Mouse (Mus musculus): ENCODE results near the gene Apom. TPM values are rescaled to one million over a fixed set of nuclear protein-coding genes. Genes with fewer than 3 reads are reported as not detected.

Gene Apom
- polyA plus RNA-seq, 1 experiment from 2014 or later = 0.88 TPM

DNA sequence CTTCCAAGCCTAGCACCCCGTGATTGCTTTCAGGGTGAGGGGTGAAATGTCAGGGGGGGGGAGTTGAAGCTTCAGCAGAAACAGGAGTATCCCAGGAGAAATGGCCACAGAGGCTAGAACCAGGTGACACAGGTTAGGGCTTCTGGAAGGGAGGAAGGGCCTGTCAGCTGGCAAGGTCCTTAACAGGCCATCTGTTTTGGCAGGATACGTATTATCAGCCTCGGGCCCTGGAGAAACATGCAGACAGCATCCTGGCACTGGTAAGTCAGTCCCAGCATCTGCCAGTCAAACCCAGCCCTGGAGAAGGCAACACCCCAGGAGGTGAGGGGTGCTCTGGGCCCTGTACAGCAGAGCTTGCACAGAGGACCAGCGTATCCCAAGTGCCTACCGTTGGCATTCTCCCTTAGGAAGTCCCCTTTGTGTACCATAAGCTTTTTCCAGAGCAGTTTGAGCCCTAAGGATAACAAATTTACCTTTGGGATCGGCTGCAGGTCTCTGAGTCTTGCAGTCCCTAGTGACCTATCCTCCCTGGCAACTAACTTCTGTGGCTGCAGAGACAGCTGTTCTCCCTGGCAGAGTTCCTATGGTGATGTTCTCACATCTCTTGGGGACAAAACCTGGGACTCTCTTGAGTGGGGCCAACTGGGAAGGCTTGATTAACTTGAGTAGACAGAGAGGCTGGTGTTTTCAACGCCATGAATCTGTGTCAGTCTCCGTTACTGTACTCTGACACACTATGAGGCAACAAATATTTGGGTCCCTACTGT lies 41.5 kb downstream of the Apom start:
- no peak overlapping the region for H3K27ac ChIP-seq (ENCODE audit: low read depth, low read length)
- WGBS = 80% methylated on average over 8 of the region's 8 CpGs
- H3K27me3 ChIP-seq (ENCODE audit: control insufficient read depth, insufficient read depth, low read length) = no peaks in the 10 kb centered on the region

DNA sequence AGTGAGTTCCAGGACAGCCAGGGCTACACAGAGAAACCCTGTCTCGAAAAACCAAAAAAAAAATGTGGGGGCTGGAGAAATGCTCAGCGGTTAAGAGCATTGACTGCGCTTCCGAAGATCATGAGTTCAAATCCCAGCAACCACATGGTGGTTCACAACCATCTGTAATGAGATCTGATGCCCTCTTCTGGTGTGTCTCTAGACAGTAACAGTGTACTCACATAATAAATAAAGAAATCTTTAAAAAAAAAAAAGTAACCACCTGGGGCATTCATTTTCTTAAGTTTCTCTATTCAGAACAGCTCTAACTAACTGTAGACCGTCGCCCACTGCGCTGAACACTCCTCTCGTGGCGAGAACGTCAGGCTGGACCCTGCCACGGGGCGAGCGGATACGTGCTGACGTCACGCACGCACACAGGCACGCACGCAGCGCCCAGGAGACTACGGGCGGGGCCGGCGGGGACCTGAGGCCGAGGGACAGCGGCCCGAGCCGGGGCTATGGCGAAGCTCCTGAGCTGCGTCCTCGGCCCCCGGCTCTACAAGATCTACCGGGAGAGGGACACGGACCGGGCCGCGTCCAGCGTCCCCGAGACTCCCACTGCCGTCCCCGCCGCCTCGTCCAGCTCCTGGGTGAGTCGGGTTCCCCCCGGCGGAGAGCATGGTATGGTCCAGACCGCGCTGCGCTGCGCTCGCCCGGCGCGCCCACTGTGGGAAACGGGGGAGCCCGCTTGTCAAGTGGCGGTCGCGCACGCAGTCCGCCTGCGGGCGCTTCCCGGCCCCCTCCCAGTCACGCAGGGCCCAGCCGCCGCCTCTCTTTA lies 42.8 kb downstream of the Apom start, which contains the start of gene Abhd16a:
Gene Abhd16a (plus strand): TSS at position 439 of the 820 bp plus-strand sequence.
- WGBS = 3% methylated on average over 63 of the region's 67 CpGs
- Histone ChIP-seq H3K4me2 (ENCODE audit: low read depth, low read length, severe bottlenecking) (peak within 1 kb of the TSS; percentile 67), H3K4me3 (ENCODE audit: low read depth, low read length) (peak within 1 kb of the TSS; percentile 60)

More for the DNA sequence above, 41.5 kb downstream of the Apom start:
- Histone ChIP-seq H3K9me3 (ENCODE audit: control insufficient read depth, low read length) (no peaks in the 10 kb centered on the region), H3K9ac (ENCODE audit: low read length) (peak overlapping the region; percentile 90), H3K4me2 (ENCODE audit: low read depth, low read length, severe bottlenecking) (peak overlapping the region; percentile 67), H3K36me3 (ENCODE audit: control insufficient read depth, insufficient read depth, low read length) (no peaks in the 10 kb centered on the region; the same call in 1 of the 2 replicates), H3K4me3 (ENCODE audit: low read depth, low read length) (peak overlapping the region; percentile 60), H3K4me1 (replicated peaks; ENCODE audit: control insufficient read depth, insufficient read depth, low read length) (peaks cover 6% of the 10 kb centered on the region; the same call in 1 of the 2 replicates)
- no peak for DNase-seq (ENCODE audit: low spot score)
- ATAC-seq (replicated peaks; ENCODE audit: low FRiP score) = no peak

DNA sequence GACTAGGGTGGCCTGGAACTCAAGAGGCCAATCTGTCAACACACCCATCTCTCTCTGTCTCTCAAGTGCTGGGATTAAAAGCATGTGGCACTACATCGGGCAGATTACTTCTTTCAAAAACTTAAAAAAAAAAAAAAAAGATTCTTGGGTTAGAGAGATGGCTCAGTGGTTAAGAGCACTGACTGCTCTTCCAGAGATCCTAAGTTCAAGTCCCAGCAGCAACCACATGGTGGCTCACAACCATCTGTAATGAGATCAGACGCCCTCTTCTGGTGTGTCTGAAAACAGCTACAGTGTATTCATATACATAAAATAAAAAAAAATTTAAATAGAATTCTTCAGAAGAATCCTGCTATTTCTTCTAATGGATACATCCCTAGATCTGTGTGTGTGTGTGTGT lies 43.7 kb downstream of the Apom start:
- H3K9me3 ChIP-seq (ENCODE audit: control insufficient read depth, low read length) = no peaks in the 10 kb centered on the region

More for the DNA sequence above, 42.8 kb downstream of the Apom start, which contains the start of gene Abhd16a:
- Histone ChIP-seq H3K4me1 (replicated peaks; ENCODE audit: control insufficient read depth, insufficient read depth, low read length) (peaks cover 6% of the 10 kb centered on the region; the same call in 1 of the 2 replicates), H3K9ac (ENCODE audit: low read length) (peak within 1 kb of the TSS; percentile 90), H3K9me3 (ENCODE audit: control insufficient read depth, low read length) (no peaks in the 10 kb centered on the region), H3K36me3 (ENCODE audit: control insufficient read depth, insufficient read depth, low read length) (no peaks in the 10 kb centered on the region; the same call in 1 of the 2 replicates), H3K27ac (ENCODE audit: low read depth, low read length) (peak within 1 kb of the TSS; percentile 93), H3K27me3 (ENCODE audit: control insufficient read depth, insufficient read depth, low read length) (no peaks in the 10 kb centered on the region)
- DNase-seq (ENCODE audit: low spot score) = peak; percentile 96
- ATAC-seq (replicated peaks; ENCODE audit: low FRiP score) = peak; percentile 98

GRCm38 (mm10) chr17:35085208-35085865 lies 46.5 kb downstream of the Apom start, which contains the start of gene Ly6g6f:
Gene Ly6g6f (minus strand): TSS chr17:35085610.
- DNase-seq (ENCODE audit: low spot score) = no peak
- H3K4me1 ChIP-seq (replicated peaks; ENCODE audit: control insufficient read depth, insufficient read depth, low read length) = peaks cover 5% of the 10 kb centered on the region; the same call in 1 of the 2 replicates
- H3K27me3 ChIP-seq (ENCODE audit: control insufficient read depth, insufficient read depth, low read length) = no peaks in the 10 kb centered on the region
- no peaks in the 10 kb centered on the region for H3K36me3 ChIP-seq (ENCODE audit: control insufficient read depth, insufficient read depth, low read length)
- WGBS = 81% methylated on average over 7 of the region's 7 CpGs
- H3K9ac ChIP-seq (ENCODE audit: low read length) = no peak within 1 kb of the TSS
- no peak within 1 kb of the TSS for H3K4me2 ChIP-seq (ENCODE audit: low read depth, low read length, severe bottlenecking)
- H3K4me3 ChIP-seq (ENCODE audit: low read depth, low read length) = no peak within 1 kb of the TSS
- H3K9me3 ChIP-seq (ENCODE audit: control insufficient read depth, low read length) = no peaks in the 10 kb centered on the region
- no peak for ATAC-seq (replicated peaks; ENCODE audit: low FRiP score)
- no peak within 1 kb of the TSS for H3K27ac ChIP-seq (ENCODE audit: low read depth, low read length)

More for the DNA sequence above, 43.7 kb downstream of the Apom start:
- Histone ChIP-seq H3K4me1 (replicated peaks; ENCODE audit: control insufficient read depth, insufficient read depth, low read length) (peaks cover 6% of the 10 kb centered on the region; the same call in 1 of the 2 replicates), H3K27me3 (ENCODE audit: control insufficient read depth, insufficient read depth, low read length) (no peaks in the 10 kb centered on the region), H3K9ac (ENCODE audit: low read length) (no peak overlapping the region), H3K27ac (ENCODE audit: low read depth, low read length) (no peak overlapping the region), H3K4me2 (ENCODE audit: low read depth, low read length, severe bottlenecking) (no peak overlapping the region), H3K4me3 (ENCODE audit: low read depth, low read length) (no peak overlapping the region), H3K36me3 (ENCODE audit: control insufficient read depth, insufficient read depth, low read length) (no peaks in the 10 kb centered on the region; the same call in 1 of the 2 replicates)
- DNase-seq (ENCODE audit: low spot score) (no peak), ATAC-seq (replicated peaks; ENCODE audit: low FRiP score) (no peak)
- WGBS = 48% methylated on average over 2 of the region's 2 CpGs

DNA sequence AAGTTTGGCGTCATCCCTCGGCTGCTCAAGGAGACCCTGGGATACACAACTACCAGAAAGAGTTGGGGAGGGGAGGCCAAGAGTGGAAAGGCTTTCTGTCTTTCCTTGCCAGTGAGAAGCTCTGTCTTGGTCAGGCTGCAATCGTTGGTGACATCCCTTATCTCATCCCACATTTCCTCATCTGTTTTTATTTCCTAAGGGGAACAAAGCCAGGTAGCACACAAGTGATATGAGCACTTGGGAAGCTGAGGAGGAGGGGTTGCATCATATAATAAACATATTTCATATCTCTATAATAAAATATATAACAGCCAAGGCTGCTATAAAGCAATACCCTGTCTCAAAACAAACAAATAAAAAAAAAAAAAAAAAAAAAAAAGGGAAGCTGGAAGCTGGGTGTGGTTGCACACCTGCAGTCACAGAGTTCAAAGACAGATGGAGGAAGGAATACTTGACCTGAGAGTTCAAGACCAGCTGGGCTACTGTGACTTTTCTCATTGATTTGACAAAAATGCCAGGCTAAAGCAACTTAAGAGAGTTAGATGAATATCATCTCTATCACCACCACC lies 47.8 kb downstream of the Apom start:
- Histone ChIP-seq H3K4me2 (ENCODE audit: low read depth, low read length, severe bottlenecking) (no peak overlapping the region), H3K4me1 (replicated peaks; ENCODE audit: control insufficient read depth, insufficient read depth, low read length) (no peaks in the 10 kb centered on the region), H3K27me3 (ENCODE audit: control insufficient read depth, insufficient read depth, low read length) (no peaks in the 10 kb centered on the region), H3K36me3 (ENCODE audit: control insufficient read depth, insufficient read depth, low read length) (no peaks in the 10 kb centered on the region), H3K27ac (ENCODE audit: low read depth, low read length) (no peak overlapping the region), H3K4me3 (ENCODE audit: low read depth, low read length) (no peak overlapping the region), H3K9ac (ENCODE audit: low read length) (no peak overlapping the region), H3K9me3 (ENCODE audit: control insufficient read depth, low read length) (no peaks in the 10 kb centered on the region)
- WGBS = 90% methylated on average over 3 of the region's 3 CpGs
- ATAC-seq (replicated peaks; ENCODE audit: low FRiP score) = no peak
- DNase-seq (ENCODE audit: low spot score) = no peak

GRCm38 (mm10) chr17:35082841-35083576 lies 48.8 kb downstream of the Apom start:
- DNase-seq (ENCODE audit: low spot score) = no peak
- no peak overlapping the region for H3K4me2 ChIP-seq (ENCODE audit: low read depth, low read length, severe bottlenecking)
- H3K4me3 ChIP-seq (ENCODE audit: low read depth, low read length) = no peak overlapping the region
- H3K9me3 ChIP-seq (ENCODE audit: control insufficient read depth, low read length) = no peaks in the 10 kb centered on the region
- no peak for ATAC-seq (replicated peaks; ENCODE audit: low FRiP score)
- no peak overlapping the region for H3K9ac ChIP-seq (ENCODE audit: low read length)
- no peaks in the 10 kb centered on the region for H3K4me1 ChIP-seq (replicated peaks; ENCODE audit: control insufficient read depth, insufficient read depth, low read length)
- 86% methylated on average over 16 of the region's 16 CpGs for WGBS
- H3K27me3 ChIP-seq (ENCODE audit: control insufficient read depth, insufficient read depth, low read length) = no peaks in the 10 kb centered on the region
- H3K36me3 ChIP-seq (ENCODE audit: control insufficient read depth, insufficient read depth, low read length) = no peaks in the 10 kb centered on the region
- H3K27ac ChIP-seq (ENCODE audit: low read depth, low read length) = no peak overlapping the region

DNA sequence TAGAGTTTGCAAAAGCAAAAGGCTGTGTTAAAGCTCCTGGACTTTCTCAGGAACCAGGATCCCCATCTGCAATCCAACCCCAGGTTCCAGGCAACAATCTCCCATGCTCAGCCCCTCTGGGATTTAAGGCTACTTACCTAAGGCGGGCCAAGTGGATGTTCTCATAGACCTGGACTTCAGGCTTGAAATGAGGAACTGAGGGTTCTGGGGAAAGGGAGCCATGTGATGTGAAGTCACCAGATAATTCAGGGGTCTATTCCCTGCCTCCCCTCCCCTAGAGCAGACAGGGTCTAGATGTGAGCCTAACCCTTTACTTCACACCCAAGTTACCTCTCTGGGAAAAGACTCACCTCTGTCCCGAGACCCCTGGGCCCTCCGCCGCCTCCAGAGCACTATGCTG lies 51.1 kb downstream of the Apom start:
- WGBS = 74% methylated on average over 4 of the region's 4 CpGs
- H3K27me3 ChIP-seq (ENCODE audit: control insufficient read depth, insufficient read depth, low read length) = no peaks in the 10 kb centered on the region
- no peak overlapping the region for H3K4me3 ChIP-seq (ENCODE audit: low read depth, low read length)
- no peak overlapping the region for H3K27ac ChIP-seq (ENCODE audit: low read depth, low read length)
- no peak overlapping the region for H3K9ac ChIP-seq (ENCODE audit: low read length)
- H3K36me3 ChIP-seq (ENCODE audit: control insufficient read depth, insufficient read depth, low read length) = no peaks in the 10 kb centered on the region
- no peak overlapping the region for H3K4me2 ChIP-seq (ENCODE audit: low read depth, low read length, severe bottlenecking)
- no peaks in the 10 kb centered on the region for H3K9me3 ChIP-seq (ENCODE audit: control insufficient read depth, low read length)
- DNase-seq (ENCODE audit: low spot score) (no peak), ATAC-seq (replicated peaks; ENCODE audit: low FRiP score) (no peak)
- H3K4me1 ChIP-seq (replicated peaks; ENCODE audit: control insufficient read depth, insufficient read depth, low read length) = peaks cover 11% of the 10 kb centered on the region; the same call in 1 of the 2 replicates

Measured in forebrain, embryonic 11.5 days (tissue).